Mouse (Mus musculus) stomach, postnatal 0 days (tissue): ENCODE data around the gene Pom121. TPM values are rescaled to one million over a fixed set of nuclear protein-coding genes. Genes with fewer than 3 reads are reported as not detected.

ENCODE experiments used
- ATAC-seq: fragments of 200-750 bp; cut with Nextera tagmentation; 2 replicates; pipeline ENCODE4 v1.8.0; 2017; ENCODE audit not compliant: low FRiP score, low TSS enrichment
- DNase-seq: peaks from one replicate; pipeline ENCODE4 v3.0.0-alpha.2; 2016; ENCODE audit warnings: low spot score
- H3K27ac ChIP-seq: fragments of 300-500 bp; sonication (generic); replicated peaks from 2 replicates; pipeline ENCODE4 v1.5.1; 2014; ENCODE audit warnings: mild to moderate bottlenecking, control low read depth
- H3K27me3 ChIP-seq: fragments of 300-500 bp; sonication (generic); 2 replicates; pipeline ENCODE4 v1.6.1; 2014; ENCODE audit warnings: low read length; ENCODE audit not compliant: control insufficient read depth, insufficient read depth
- H3K36me3 ChIP-seq: fragments of 300-500 bp; sonication (generic); 2 replicates; pipeline ENCODE4 v1.6.1; 2014; ENCODE audit warnings: low read length, mixed read lengths; ENCODE audit not compliant: control insufficient read depth, insufficient read depth
- H3K4me1 ChIP-seq: fragments of 300-500 bp; sonication (generic); replicated peaks from 2 replicates; pipeline ENCODE4 v1.6.1; 2014; ENCODE audit warnings: antibody characterized with exemption; ENCODE audit not compliant: control insufficient read depth, insufficient read depth
- H3K4me2 ChIP-seq: fragments of 300-500 bp; sonication (generic); replicated peaks from 2 replicates; pipeline ENCODE4 v1.6.1; 2014; ENCODE audit warnings: low read depth, mild to moderate bottlenecking, control low read depth, moderate library complexity
- H3K4me3 ChIP-seq: fragments of 300-500 bp; sonication (generic); 2 replicates; pipeline ENCODE4 v1.5.1; 2014; ENCODE audit warnings: low read depth, low read length, control low read depth
- H3K9ac ChIP-seq: fragments of 300-500 bp; sonication (generic); 2 replicates; pipeline ENCODE4 v1.6.1; 2014; ENCODE audit warnings: mild to moderate bottlenecking, low read length, control low read depth, mixed read lengths
- H3K9me3 ChIP-seq: fragments of 300-500 bp; sonication (generic); 2 replicates; pipeline ENCODE4 v1.6.1; 2016; ENCODE audit warnings: low read length; ENCODE audit not compliant: control insufficient read depth
- CTCF ChIP-seq: IDR thresholded peaks from 2 replicates; pipeline ENCODE4 v1.5.1; 2016; ENCODE audit warnings: antibody characterized with exemption, low read depth, mild to moderate bottlenecking, moderate library complexity
- EP300 ChIP-seq: optimal IDR thresholded peaks from 2 replicates; pipeline ENCODE3; 2016; ENCODE audit warnings: antibody characterized with exemption
- WGBS: fragments of 180-500 bp; shearing (Covaris S2); extraction: QIAGEN DNeasy Blood & Tissue Kit; methylation state at CpG from one replicate; pipeline ENCODE4 v1.1.7; 2014; 5-methylcytosine and 5-hydroxymethylcytosine counted together
- polyA plus RNA-seq: library from polyadenylated mRNA; unstranded; fragments of >200 nt; fragmentation: Nextera tagmentation; extraction: Ambion mirVana; gene quantifications from 2 replicates; pipeline ENCODE4 v1.2.1, GENCODE M21; 2015

Pom121 gene
- polyA plus RNA-seq, 1 experiment from 2014 or later: 3.9 TPM

GRCm38 (mm10) chr5:135353564-135353963 lies 40.8 kb downstream of the Pom121 start:
- ATAC-seq (peak; percentile 33; the same call in 1 of the 2 replicates), DNase-seq (peak; percentile 48)
- peak; percentile 65 for TF ChIP-seq CTCF
- TF ChIP-seq EP300: no peak
- H3K27ac ChIP-seq: no peak overlapping the region
- H3K4me1 ChIP-seq: no peaks in the 10 kb centered on the region
- no peaks in the 10 kb centered on the region for H3K36me3 ChIP-seq
- no peak overlapping the region for H3K4me3 ChIP-seq
- no peak overlapping the region for H3K4me2 ChIP-seq
- 16% methylated on average over 20 of the region's 20 CpGs for WGBS
- no peak overlapping the region for H3K9ac ChIP-seq
- no peaks in the 10 kb centered on the region for H3K27me3 ChIP-seq
- no peaks in the 10 kb centered on the region for H3K9me3 ChIP-seq

GRCm38 (mm10) chr5:135352995-135353394 lies 41.4 kb downstream of the Pom121 start, which contains the start of gene Trim50:
Trim50 (plus strand) TSS chr5:135353295.
- Histone ChIP-seq H3K27ac (no peak within 1 kb of the TSS), H3K9me3 (no peaks in the 10 kb centered on the region), H3K4me1 (no peaks in the 10 kb centered on the region), H3K27me3 (no peaks in the 10 kb centered on the region), H3K9ac (no peak within 1 kb of the TSS), H3K36me3 (no peaks in the 10 kb centered on the region), H3K4me3 (no peak within 1 kb of the TSS), H3K4me2 (no peak within 1 kb of the TSS)
- TF ChIP-seq CTCF (no peak), EP300 (no peak)
- DNase-seq: no peak
- no peak for ATAC-seq
- WGBS: 59% methylated on average over 9 of the region's 9 CpGs

GRCm38 (mm10) chr5:135351606-135352005 lies 42.7 kb downstream of the Pom121 start:
- Histone ChIP-seq H3K4me2 (no peak overlapping the region), H3K36me3 (no peaks in the 10 kb centered on the region), H3K9ac (no peak overlapping the region), H3K27ac (no peak overlapping the region), H3K4me3 (no peak overlapping the region), H3K27me3 (no peaks in the 10 kb centered on the region), H3K4me1 (no peaks in the 10 kb centered on the region), H3K9me3 (no peaks in the 10 kb centered on the region)
- ATAC-seq (peak; percentile 70), DNase-seq (peak; percentile 63)
- 72% methylated on average over 13 of the region's 13 CpGs for WGBS
- TF ChIP-seq CTCF (no peak), EP300 (no peak)

- Histone ChIP-seq H3K4me2 (no peak within 1 kb of the TSS), H3K4me1 (no peaks in the 10 kb centered on the region), H3K27ac (no peak within 1 kb of the TSS), H3K9me3 (no peaks in the 10 kb centered on the region), H3K4me3 (no peak within 1 kb of the TSS), H3K36me3 (no peaks in the 10 kb centered on the region), H3K9ac (no peak within 1 kb of the TSS), H3K27me3 (no peaks in the 10 kb centered on the region)
- DNase-seq (no peak), ATAC-seq (no peak)
- 86% methylated on average over 30 of the region's 35 CpGs for WGBS
- TF ChIP-seq EP300 (no peak), CTCF (no peak)
Measured at GRCm38 (mm10) chr5:135349862-135350261, 44.5 kb downstream of the Pom121 start, which contains the start of gene Fkbp6. Fkbp6 (minus strand) TSS chr5:135350044.

GRCm38 (mm10) chr5:135347511-135348011 lies 46.8 kb downstream of the Pom121 start:
- Histone ChIP-seq H3K27ac (no peak overlapping the region), H3K4me3 (no peak overlapping the region), H3K4me2 (no peak overlapping the region), H3K27me3 (no peaks in the 10 kb centered on the region), H3K36me3 (no peaks in the 10 kb centered on the region), H3K9me3 (no peaks in the 10 kb centered on the region), H3K9ac (no peak overlapping the region), H3K4me1 (no peaks in the 10 kb centered on the region)
- ATAC-seq: no peak
- WGBS: 66% methylated on average over 4 of the region's 4 CpGs
- TF ChIP-seq EP300: no peak
- no peak for TF ChIP-seq CTCF
- DNase-seq: no peak

- Histone ChIP-seq H3K9ac (no peak overlapping the region), H3K4me3 (no peak overlapping the region), H3K27ac (no peak overlapping the region), H3K4me2 (no peak overlapping the region), H3K36me3 (no peaks in the 10 kb centered on the region), H3K4me1 (no peaks in the 10 kb centered on the region), H3K27me3 (no peaks in the 10 kb centered on the region), H3K9me3 (no peaks in the 10 kb centered on the region)
- WGBS: 21% methylated on average over 1 of the region's 1 CpGs
- DNase-seq (no peak), ATAC-seq (no peak)
- TF ChIP-seq CTCF: peak; percentile 63
- TF ChIP-seq EP300: no peak
Measured at GRCm38 (mm10) chr5:135346430-135346829, 47.9 kb downstream of the Pom121 start.
